Mouse (Mus musculus) lung, postnatal 0 days (tissue): ENCODE results near the gene Chrm5. TPM values are rescaled to one million over a fixed set of nuclear protein-coding genes. Genes with fewer than 3 reads are reported as not detected.

Source experiments
- ATAC-seq: fragments of 200-750 bp; cut with Nextera tagmentation; 2 replicates; pipeline ENCODE4 v1.8.0; 2017; ENCODE audit warnings: moderate library complexity
- DNase-seq: peaks from one replicate; pipeline ENCODE4 v3.0.0-alpha.2; 2016; ENCODE audit warnings: low spot score
- H3K27ac ChIP-seq: fragments of 300-500 bp; sonication (generic); 2 replicates; pipeline ENCODE4 v1.5.1; 2014; ENCODE audit warnings: antibody characterized with exemption, mild to moderate bottlenecking, low read length, mixed read lengths
- H3K27me3 ChIP-seq: fragments of 300-500 bp; sonication (generic); replicated peaks from 2 replicates; pipeline ENCODE4 v1.6.1; 2014; ENCODE audit warnings: low read length, mixed read lengths; ENCODE audit not compliant: insufficient read depth
- H3K36me3 ChIP-seq: fragments of 300-500 bp; sonication (generic); 2 replicates; pipeline ENCODE4 v1.6.1; 2014; ENCODE audit warnings: low read length, mixed read lengths; ENCODE audit not compliant: insufficient read depth
- H3K4me1 ChIP-seq: fragments of 300-500 bp; sonication (generic); 2 replicates; pipeline ENCODE4 v1.6.1; 2014; ENCODE audit warnings: antibody characterized with exemption, low read depth, low read length, mixed read lengths; ENCODE audit not compliant: insufficient read depth
- H3K4me2 ChIP-seq: fragments of 300-500 bp; sonication (generic); replicated peaks from 2 replicates; pipeline ENCODE4 v1.6.1; 2014; ENCODE audit warnings: low read depth, mild to moderate bottlenecking, low read length, moderate library complexity, mixed read lengths
- H3K4me3 ChIP-seq: fragments of 300-500 bp; sonication (generic); 2 replicates; pipeline ENCODE4 v1.5.1; 2014; ENCODE audit warnings: low read depth, low read length
- H3K9ac ChIP-seq: fragments of 300-500 bp; sonication (generic); replicated peaks from 2 replicates; pipeline ENCODE4 v1.6.1; 2014; ENCODE audit warnings: low read depth, mild to moderate bottlenecking
- H3K9me3 ChIP-seq: fragments of 300-500 bp; sonication (generic); 2 replicates; pipeline ENCODE4 v1.6.1; 2016; ENCODE audit warnings: low read length, mixed read lengths
- CTCF ChIP-seq: IDR thresholded peaks from 2 replicates; pipeline ENCODE4 v1.5.1; 2016; ENCODE audit warnings: antibody characterized with exemption, mild to moderate bottlenecking
- EP300 ChIP-seq: IDR thresholded peaks from 2 replicates; pipeline ENCODE4 v1.6.1; 2016; ENCODE audit warnings: antibody characterized with exemption, mild to moderate bottlenecking, control low read depth
- WGBS: fragments of 180-500 bp; shearing (Covaris S2); extraction: QIAGEN DNeasy Blood & Tissue Kit; methylation state at CpG from one replicate; pipeline ENCODE4 v1.1.7; 2014; 5-methylcytosine and 5-hydroxymethylcytosine counted together
- polyA plus RNA-seq: library from polyadenylated mRNA; unstranded; fragments of >200 nt; fragmentation: Nextera tagmentation; extraction: Ambion mirVana; gene quantifications from 2 replicates; pipeline ENCODE4 v1.2.1, GENCODE M21; 2015

The Chrm5 gene
- polyA plus RNA-seq = not detected in 2 replicates

DNA sequence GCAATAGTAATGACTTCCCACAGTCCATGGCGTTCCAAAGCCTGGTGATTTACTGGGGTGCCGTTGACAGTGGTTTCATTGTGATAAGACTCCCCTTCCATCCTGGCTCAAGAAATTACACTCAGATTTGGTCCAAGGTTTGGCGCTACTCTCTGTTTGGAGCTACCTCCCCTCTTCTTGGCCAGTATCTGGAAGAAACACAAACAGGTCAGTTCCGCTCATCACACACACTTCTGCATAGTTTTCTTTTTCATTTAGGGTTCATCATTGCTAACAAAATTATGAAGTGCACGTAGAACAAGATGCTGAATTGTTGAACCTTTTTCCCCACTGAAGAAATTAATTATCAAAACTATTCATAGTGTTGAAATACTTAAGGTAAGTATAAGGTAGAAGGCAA lies at the start of gene Chrm5:
Gene Chrm5, minus strand, starts transcription at position 101 of the 400 bp plus-strand sequence.
- no peak for TF ChIP-seq CTCF
- TF ChIP-seq EP300 = no peak
- DNase-seq (no peak), ATAC-seq (no peak)
- no peak within 1 kb of the TSS for H3K9ac ChIP-seq
- H3K4me2 ChIP-seq = no peak within 1 kb of the TSS
- H3K4me3 ChIP-seq = no peak within 1 kb of the TSS
- H3K9me3 ChIP-seq = no peaks in the 10 kb centered on the region
- no peaks in the 10 kb centered on the region for H3K36me3 ChIP-seq
- peaks cover 7% of the 10 kb centered on the region; the same call in 1 of the 2 replicates for H3K4me1 ChIP-seq
- 84% methylated on average over 5 of the region's 5 CpGs for WGBS
- no peaks in the 10 kb centered on the region for H3K27me3 ChIP-seq
- H3K27ac ChIP-seq = no peak within 1 kb of the TSS

DNA sequence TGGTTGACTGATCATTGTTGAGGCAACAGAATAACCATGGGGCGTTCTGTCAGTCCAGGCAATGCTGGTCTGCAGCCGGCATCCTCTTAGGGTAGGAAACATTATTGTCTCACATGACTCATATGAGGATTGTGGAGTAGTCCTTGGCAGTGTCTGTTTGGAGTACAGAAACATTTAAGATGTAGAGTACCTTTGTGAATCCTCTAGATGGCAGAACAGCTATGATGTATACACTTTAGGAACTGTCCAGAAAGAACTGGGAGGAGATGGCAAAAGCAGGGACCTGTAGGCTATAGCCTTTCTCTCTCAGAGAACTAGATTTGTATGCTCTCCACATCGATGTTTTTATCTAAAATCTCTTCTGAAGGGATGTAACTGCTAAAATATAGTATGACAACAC lies 46.4 kb upstream of the Chrm5 start:
- no peak overlapping the region for H3K27ac ChIP-seq
- DNase-seq = no peak
- no peaks in the 10 kb centered on the region for H3K36me3 ChIP-seq
- no peaks in the 10 kb centered on the region for H3K9me3 ChIP-seq
- H3K4me3 ChIP-seq = no peak overlapping the region
- no peaks in the 10 kb centered on the region for H3K4me1 ChIP-seq
- no peaks in the 10 kb centered on the region for H3K27me3 ChIP-seq
- no peak overlapping the region for H3K4me2 ChIP-seq
- 85% methylated on average over 3 of the region's 3 CpGs for WGBS
- H3K9ac ChIP-seq = no peak overlapping the region
- no peak for TF ChIP-seq CTCF
- no peak for TF ChIP-seq EP300
- no peak for ATAC-seq

DNA sequence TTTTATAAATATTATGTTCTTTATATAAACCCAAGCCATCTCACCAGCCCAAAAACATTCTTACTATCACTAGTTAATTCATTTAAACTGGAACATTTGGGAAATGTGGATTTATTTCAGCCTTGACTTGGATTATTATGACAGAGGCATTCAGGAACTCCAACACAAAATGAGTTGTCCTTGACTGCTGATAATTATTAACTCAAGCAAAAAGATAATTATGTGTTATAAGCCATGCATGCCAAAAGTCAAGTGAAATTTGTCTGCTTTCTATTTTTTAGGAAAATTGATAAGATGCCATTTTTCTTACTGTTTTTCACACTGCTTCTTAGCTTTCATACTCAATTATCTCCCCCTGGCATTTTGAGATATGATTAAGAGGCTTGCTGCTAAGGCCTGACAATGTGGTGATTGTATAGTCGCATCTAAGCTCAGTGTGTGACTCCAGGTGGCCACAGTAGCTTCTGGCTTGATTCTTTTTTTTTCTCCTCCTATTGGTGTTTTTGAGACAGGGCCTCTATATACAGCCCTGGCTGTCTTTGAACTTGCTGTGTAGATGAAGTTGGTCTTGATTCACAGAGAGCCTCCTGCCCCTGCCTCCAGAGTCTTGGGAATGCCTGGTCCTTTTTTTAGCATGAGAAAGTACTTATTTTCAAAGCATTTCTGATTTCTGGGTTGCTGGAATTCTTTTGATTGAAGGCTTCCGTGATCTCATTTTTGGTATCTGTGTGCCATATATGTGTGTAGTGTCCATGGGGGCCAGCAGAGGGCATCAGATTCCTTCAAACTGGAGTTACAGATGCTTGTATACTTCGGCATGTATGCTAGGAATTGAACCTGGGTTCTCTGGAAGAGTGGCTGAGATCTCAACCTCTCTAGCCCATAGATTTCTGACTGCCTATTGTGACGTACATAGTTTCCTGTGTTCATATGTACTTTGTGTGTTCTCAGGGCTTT lies 40.2 kb upstream of the Chrm5 start:
- ATAC-seq (no peak), DNase-seq (no peak)
- Histone ChIP-seq H3K27me3 (no peaks in the 10 kb centered on the region), H3K4me3 (no peak overlapping the region), H3K4me1 (no peaks in the 10 kb centered on the region), H3K9me3 (no peaks in the 10 kb centered on the region), H3K4me2 (no peak overlapping the region), H3K27ac (no peak overlapping the region), H3K9ac (no peak overlapping the region), H3K36me3 (no peaks in the 10 kb centered on the region)
- 86% methylated on average over 4 of the region's 4 CpGs for WGBS
- TF ChIP-seq CTCF (peak; percentile 37), EP300 (no peak)

DNA sequence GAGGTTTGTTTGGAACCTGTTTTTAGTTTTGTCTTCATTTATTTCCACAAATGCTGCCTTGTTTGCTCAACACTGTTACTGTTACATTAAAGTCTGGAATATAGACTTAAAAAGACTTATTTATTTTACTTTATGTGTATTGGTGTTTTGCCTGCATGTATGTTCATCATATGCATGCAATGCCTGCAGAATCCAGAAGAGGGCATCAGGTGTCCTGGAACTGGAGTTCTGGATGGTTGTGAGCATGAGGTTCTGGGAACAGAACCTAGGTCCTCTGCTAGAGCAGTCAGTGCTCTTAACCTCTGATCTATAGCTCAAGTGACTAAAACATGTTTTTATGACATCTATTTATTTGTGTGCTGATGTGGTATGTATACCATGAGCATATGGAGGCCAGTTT lies 38.0 kb upstream of the Chrm5 start:
- ATAC-seq (no peak), DNase-seq (no peak)
- TF ChIP-seq CTCF (peak; percentile 18), EP300 (no peak)
- Histone ChIP-seq H3K4me1 (no peaks in the 10 kb centered on the region), H3K4me2 (no peak overlapping the region), H3K27me3 (no peaks in the 10 kb centered on the region), H3K9me3 (no peaks in the 10 kb centered on the region), H3K9ac (no peak overlapping the region), H3K4me3 (no peak overlapping the region), H3K36me3 (no peaks in the 10 kb centered on the region), H3K27ac (no peak overlapping the region)

DNA sequence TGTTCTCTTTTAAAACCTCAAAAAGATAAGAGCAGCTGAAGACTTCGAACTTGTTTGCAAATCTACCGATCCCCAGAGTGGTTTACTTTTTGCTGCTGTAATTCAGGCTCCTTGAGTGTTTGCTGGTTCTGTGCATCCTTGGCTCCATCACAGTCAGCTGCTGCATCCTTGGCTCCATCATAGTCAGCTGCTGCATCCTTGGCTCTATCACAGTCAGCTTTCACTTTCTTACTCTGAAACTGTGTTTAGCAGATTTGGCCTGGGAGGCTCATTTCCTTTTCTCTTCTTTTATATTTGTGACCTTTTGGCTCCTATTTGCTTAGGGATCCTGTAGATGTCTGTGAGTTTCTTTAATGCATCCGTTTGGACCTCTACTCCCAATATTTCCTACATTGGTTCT lies 36.6 kb upstream of the Chrm5 start:
- TF ChIP-seq CTCF = no peak
- no peak for TF ChIP-seq EP300
- no peaks in the 10 kb centered on the region for H3K4me1 ChIP-seq
- H3K9me3 ChIP-seq = no peaks in the 10 kb centered on the region
- H3K27me3 ChIP-seq = no peaks in the 10 kb centered on the region
- no peak for DNase-seq
- H3K4me3 ChIP-seq = no peak overlapping the region
- H3K27ac ChIP-seq = no peak overlapping the region
- no peak for ATAC-seq
- no peak overlapping the region for H3K4me2 ChIP-seq
- no peaks in the 10 kb centered on the region for H3K36me3 ChIP-seq
- no peak overlapping the region for H3K9ac ChIP-seq
- WGBS = 72% methylated on average over 3 of the region's 3 CpGs

DNA sequence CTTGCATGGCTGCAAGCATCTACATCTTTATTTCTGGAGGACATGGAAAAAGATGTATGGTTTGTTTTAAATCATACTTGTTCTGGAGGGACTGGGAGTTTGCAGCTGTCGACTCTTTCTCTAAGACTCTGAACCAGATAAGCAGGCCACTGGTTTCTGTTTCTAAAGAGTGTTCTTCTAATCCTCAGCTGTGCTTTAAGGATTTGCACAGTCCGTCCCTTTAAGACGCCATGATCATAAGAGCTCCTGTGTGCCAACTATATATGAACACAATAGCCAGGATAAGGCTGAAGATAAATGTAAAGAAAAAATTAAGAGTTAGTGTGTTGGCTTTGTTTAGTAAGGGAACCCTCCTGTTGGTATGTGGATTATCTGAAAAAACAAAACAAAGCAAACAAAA lies 36.2 kb upstream of the Chrm5 start:
- no peak overlapping the region for H3K4me2 ChIP-seq
- 78% methylated on average over 3 of the region's 3 CpGs for WGBS
- no peak overlapping the region for H3K27ac ChIP-seq
- ATAC-seq (no peak), DNase-seq (no peak)
- H3K9ac ChIP-seq = no peak overlapping the region
- H3K9me3 ChIP-seq = no peaks in the 10 kb centered on the region
- H3K27me3 ChIP-seq = no peaks in the 10 kb centered on the region
- no peaks in the 10 kb centered on the region for H3K4me1 ChIP-seq
- TF ChIP-seq CTCF (no peak), EP300 (no peak)
- H3K4me3 ChIP-seq = no peak overlapping the region
- H3K36me3 ChIP-seq = no peaks in the 10 kb centered on the region
